Mouse (Mus musculus) spleen, postnatal 4 days (tissue): ENCODE results near the gene Trib2.

ENCODE experiments used
- DNase-seq, 2 experiments: peaks; one replicate each; pipeline ENCODE4 v3.0.0; 2022; ENCODE audit warnings: low spot score in 2 of 2

Trib2 gene

DNA sequence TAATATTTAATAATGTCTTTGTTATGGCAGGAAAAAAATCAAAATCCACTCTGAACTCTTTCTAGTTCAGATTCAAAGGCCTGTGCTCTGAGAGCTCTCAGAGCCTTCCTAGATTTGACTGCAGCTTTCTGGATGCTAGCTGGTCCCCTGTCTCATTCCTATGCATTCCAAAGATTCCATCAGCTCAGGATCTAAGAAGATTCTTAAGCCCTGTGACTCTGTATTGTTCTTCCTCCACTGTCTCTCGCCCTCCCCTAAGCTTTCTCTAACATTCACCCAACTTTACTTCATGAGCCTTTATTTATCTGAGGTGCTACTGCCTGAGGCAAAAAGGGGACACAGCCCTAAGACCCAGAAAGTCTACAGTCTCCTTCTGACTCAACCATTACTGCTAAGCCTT, 51.5 kb downstream of the Trib2 start:
- no peak for DNase-seq

GRCm38 (mm10) chr12:15761453-15762116, 55.1 kb downstream of the Trib2 start:
- DNase-seq, result no peak

GRCm38 (mm10) chr12:15760684-15761083, 56.0 kb downstream of the Trib2 start:
- no peak for DNase-seq

DNA sequence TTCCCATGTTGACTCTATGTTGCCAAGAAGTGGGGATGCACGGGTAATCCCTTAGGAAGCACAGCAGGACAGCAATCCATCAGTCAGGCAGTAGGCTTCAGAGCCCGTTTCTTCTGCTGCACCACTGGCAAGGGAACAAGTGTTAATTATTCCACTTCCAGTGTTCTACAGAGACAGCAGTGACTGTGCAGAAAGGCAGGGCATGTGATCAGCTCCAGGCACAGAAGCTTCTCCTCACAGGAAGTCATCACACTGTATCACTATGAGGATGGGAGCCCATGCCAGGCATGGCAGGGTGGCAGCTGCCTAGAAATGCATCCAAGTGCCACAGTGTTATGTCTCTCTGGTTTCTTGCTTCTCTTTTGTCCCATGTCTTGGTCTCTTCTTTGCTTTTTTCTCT, 57.9 kb downstream of the Trib2 start:
- no peak for DNase-seq

GRCm38 (mm10) chr12:15757351-15757750, 59.4 kb downstream of the Trib2 start:
- no peak for DNase-seq

DNA sequence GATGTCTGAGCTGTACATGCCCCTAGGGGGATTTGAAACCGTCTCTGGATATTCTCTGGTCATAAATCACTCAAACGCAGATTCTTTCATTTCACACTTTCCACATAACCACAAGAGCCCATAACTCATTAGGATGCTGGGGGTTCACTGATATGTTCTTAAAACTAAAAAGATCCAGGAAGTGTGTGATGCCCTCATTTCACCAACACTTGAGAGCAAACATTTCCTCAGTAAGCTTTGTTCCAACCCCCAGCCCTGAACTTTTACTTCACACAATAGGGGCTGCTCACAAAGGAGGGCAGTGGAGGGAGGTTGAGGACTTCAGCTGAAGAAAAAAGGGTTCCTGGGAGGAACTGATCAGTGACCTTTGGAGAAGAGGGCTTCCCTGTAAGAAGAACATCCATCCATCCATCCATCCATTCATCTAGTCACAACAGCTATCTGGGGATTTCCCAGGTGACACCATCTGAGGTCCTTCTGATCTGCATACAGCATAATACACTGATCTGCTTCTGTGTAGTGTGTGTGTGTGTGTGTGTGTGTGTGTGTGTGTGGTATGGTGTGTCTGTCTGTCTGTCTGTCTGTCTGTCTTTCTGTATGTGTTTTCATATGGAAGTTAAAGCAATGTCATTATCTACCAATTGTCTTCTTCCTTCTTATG, 61.6 kb downstream of the Trib2 start:
- no peak for DNase-seq

DNA sequence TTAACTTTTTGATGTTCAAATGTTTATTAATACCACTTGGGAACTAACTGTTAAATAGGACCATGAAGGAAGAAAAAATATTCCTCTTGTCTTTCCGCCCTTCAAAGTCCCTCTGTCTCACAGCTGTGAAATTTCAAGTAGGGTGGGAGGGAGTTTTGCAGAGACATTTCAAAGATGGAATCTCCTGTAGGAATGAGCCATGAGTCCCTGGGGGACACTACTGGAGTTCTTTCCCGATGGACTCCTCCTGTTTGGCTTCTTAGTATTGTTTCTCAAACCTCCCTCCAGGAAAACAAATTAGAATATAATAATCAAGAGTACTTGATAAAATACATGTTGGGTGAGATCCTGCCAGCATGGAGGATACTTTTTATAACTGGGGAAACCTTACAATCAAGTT, 62.1 kb downstream of the Trib2 start:
- no peak for DNase-seq

- no peak for DNase-seq
Observed at GRCm38 (mm10) chr12:15749646-15750195, 67.0 kb downstream of the Trib2 start.

DNA sequence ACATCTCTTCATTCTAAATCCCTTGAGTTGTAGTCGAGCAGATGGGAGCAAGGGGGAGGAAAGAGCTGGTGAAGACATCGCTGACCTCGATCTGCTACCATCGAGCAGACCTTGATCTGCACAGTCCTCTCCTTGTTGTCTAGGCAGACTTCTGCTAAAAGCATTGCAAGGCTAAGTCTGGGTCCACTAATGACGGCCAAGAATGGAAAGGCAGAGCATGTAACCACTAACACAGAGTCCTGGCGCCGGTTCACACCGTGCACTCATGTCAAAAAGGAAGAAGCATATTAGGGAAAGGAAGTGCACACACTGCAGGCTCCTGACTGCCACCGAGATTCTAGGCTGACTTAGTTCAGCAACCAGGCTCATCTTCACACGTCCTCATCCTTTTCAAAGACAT, 71.0 kb downstream of the Trib2 start:
- no peak for DNase-seq
